Mouse (Mus musculus) erythroblast, embryonic 14.5 days (primary cell): ENCODE results near the gene Mthfd1l.
"Not testable (repeated sequence)": the region's sequence is repeated elsewhere in the genome, so short reads cannot be mapped to it uniquely, and the experiment has no call there.

ENCODE experiments used
- GATA1 ChIP-seq: IDR thresholded peaks from 2 replicates; pipeline ENCODE4 v1.6.1; 2012; ENCODE audit warnings: low read length, inconsistent platforms, mixed read lengths
- TAL1 ChIP-seq: IDR thresholded peaks from 3 replicates; pipeline ENCODE4 v1.6.1; 2012; ENCODE audit warnings: low read length, inconsistent platforms, mixed read lengths

GRCm38 (mm10) chr10:4123280-4123945, 150.5 kb downstream of the Mthfd1l start:
- TF ChIP-seq GATA1, TAL1: not testable (repeated sequence)
